Mouse (Mus musculus) heart, embryonic 14.5 days (tissue): ENCODE results near the gene Ecel1. TPM values are rescaled to one million over a fixed set of nuclear protein-coding genes. Genes with fewer than 3 reads are reported as not detected.

Experiments used
- ATAC-seq: fragments of 200-750 bp; cut with Nextera tagmentation; 2 replicates; pipeline ENCODE4 v1.8.0; 2017; ENCODE audit warnings: low read depth, moderate TSS enrichment; ENCODE audit not compliant: insufficient number of reproducible peaks, insufficient read depth, low FRiP score
- H3K27ac ChIP-seq, 2 experiments: fragments of 200-500 bp in 1 of 2; fragments of 300-500 bp in 1 of 2; sonication (generic) in 1 of 2; replicated peaks in 1 of 2; 2 replicates each; pipeline ENCODE4 v1.5.1; 2012 to 2014; ENCODE audit warnings: low read depth in 2 of 2, low read length in 2 of 2, control low read depth in 1 of 2, mild to moderate bottlenecking in 1 of 2, mixed read lengths in 1 of 2; ENCODE audit not compliant: control insufficient read depth in 1 of 2, insufficient read depth in 1 of 2
- H3K27me3 ChIP-seq: fragments of 300-500 bp; sonication (generic); 2 replicates; pipeline ENCODE4 v1.6.1; 2014; ENCODE audit warnings: mild to moderate bottlenecking, low read length, control low read depth; ENCODE audit not compliant: control insufficient read depth, insufficient read depth
- H3K36me3 ChIP-seq: fragments of 300-500 bp; sonication (generic); 2 replicates; pipeline ENCODE4 v1.6.1; 2014; ENCODE audit warnings: mild to moderate bottlenecking, control low read depth, low read length, mixed read lengths; ENCODE audit not compliant: control insufficient read depth, insufficient read depth
- H3K4me1 ChIP-seq, 2 experiments: fragments of 200-500 bp in 1 of 2; fragments of 300-500 bp in 1 of 2; sonication (generic) in 1 of 2; 2 replicates each; pipeline ENCODE4 v1.6.1; 2012 to 2014; ENCODE audit warnings: low read length in 2 of 2, control low read depth in 1 of 2, mixed read lengths in 1 of 2; ENCODE audit not compliant: control insufficient read depth in 2 of 2, insufficient read depth in 2 of 2
- H3K4me2 ChIP-seq: fragments of 300-500 bp; sonication (generic); 2 replicates; pipeline ENCODE4 v1.6.1; 2014; ENCODE audit warnings: mild to moderate bottlenecking, low read length
- H3K4me3 ChIP-seq, 2 experiments: fragments of 200-500 bp in 1 of 2; fragments of 300-500 bp in 1 of 2; sonication (generic) in 1 of 2; 2 replicates each; pipeline ENCODE4 v1.5.1; 2012 to 2014; ENCODE audit warnings: low read length in 2 of 2, mild to moderate bottlenecking in 2 of 2, control low read depth in 1 of 2, low read depth in 1 of 2, moderate library complexity in 1 of 2; ENCODE audit not compliant: control insufficient read depth in 1 of 2, insufficient read depth in 1 of 2
- H3K9ac ChIP-seq: fragments of 300-500 bp; sonication (generic); 2 replicates; pipeline ENCODE4 v1.6.1; 2014; ENCODE audit warnings: mild to moderate bottlenecking, low read length
- H3K9me3 ChIP-seq: fragments of 300-500 bp; sonication (generic); 2 replicates; pipeline ENCODE4 v1.6.1; 2016; ENCODE audit warnings: low read length, control low read depth; ENCODE audit not compliant: control insufficient read depth
- WGBS: fragments of 180-500 bp; shearing (Covaris S2); extraction: QIAGEN DNeasy Blood & Tissue Kit; methylation state at CpG from one replicate; pipeline ENCODE4 v1.1.7; 2014; 5-methylcytosine and 5-hydroxymethylcytosine counted together
- polyA plus RNA-seq: library from polyadenylated mRNA; unstranded; fragments of >200 nt; fragmentation: Nextera tagmentation; extraction: Ambion mirVana; gene quantifications from 2 replicates; pipeline ENCODE4 v1.2.1, GENCODE M21; 2014

The Ecel1 gene
- polyA plus RNA-seq, 1 experiment from 2014 or later, result 1.7 TPM

- no peak overlapping the region for H3K4me2 ChIP-seq
- H3K27me3 ChIP-seq, result no peaks in the 10 kb centered on the region
- no peaks in the 10 kb centered on the region for H3K36me3 ChIP-seq
- no peak overlapping the region for H3K4me3 ChIP-seq
- 56% methylated on average over 12 of the region's 12 CpGs for WGBS
- H3K27ac ChIP-seq, result peak overlapping the region; percentile 21 to 41; a peak in 2 of 4 replicates
- H3K9me3 ChIP-seq, result no peaks in the 10 kb centered on the region
- ATAC-seq, result peak; percentile 27; the same call in 1 of the 2 replicates
- peaks cover 8 to 12% of the 10 kb centered on the region in 2 experiments; a peak in 3 of 4 replicates for H3K4me1 ChIP-seq
- H3K9ac ChIP-seq, result no peak overlapping the region
Measured at GRCm38 (mm10) chr1:87198119-87199065, 42.1 kb upstream of the Ecel1 start.

- 72% methylated on average over 9 of the region's 9 CpGs for WGBS
- ATAC-seq, result no peak
- Histone ChIP-seq H3K9me3 (no peaks in the 10 kb centered on the region), H3K4me3 (no peak overlapping the region), H3K4me1 (peaks cover 8 to 12% of the 10 kb centered on the region in 2 experiments; a peak in 3 of 4 replicates), H3K27me3 (no peaks in the 10 kb centered on the region), H3K36me3 (no peaks in the 10 kb centered on the region), H3K9ac (no peak overlapping the region), H3K27ac (no peak overlapping the region), H3K4me2 (no peak overlapping the region)
Measured at GRCm38 (mm10) chr1:87197296-87197695, 41.0 kb upstream of the Ecel1 start.

GRCm38 (mm10) chr1:87190429-87190828 is 34.1 kb upstream of the Ecel1 start, which contains the start of gene Chrnd:
Gene Chrnd, plus strand, starts transcription at chr1:87190607.
- Histone ChIP-seq H3K36me3 (no peaks in the 10 kb centered on the region), H3K4me2 (no peak within 1 kb of the TSS), H3K4me1 (peaks cover 0 to 4% of the 10 kb centered on the region in 2 experiments; a peak in 1 of 4 replicates), H3K9me3 (no peaks in the 10 kb centered on the region), H3K27ac (no peak within 1 kb of the TSS), H3K4me3 (no peak within 1 kb of the TSS), H3K9ac (no peak within 1 kb of the TSS), H3K27me3 (peaks cover 42% of the 10 kb centered on the region)
- no peak for ATAC-seq
- WGBS, result 38% methylated on average over 4 of the region's 4 CpGs

- peak overlapping the region; percentile 56 to 59 for H3K4me3 ChIP-seq
- 0% methylated on average over 15 of the region's 15 CpGs for WGBS
- peaks cover 76% of the 10 kb centered on the region for H3K27me3 ChIP-seq
- no peaks in the 10 kb centered on the region for H3K36me3 ChIP-seq
- no peak overlapping the region for H3K27ac ChIP-seq
- no peak for ATAC-seq
- H3K9me3 ChIP-seq, result no peaks in the 10 kb centered on the region
- H3K9ac ChIP-seq, result peak overlapping the region; percentile 70
- peaks cover 3 to 7% of the 10 kb centered on the region in 2 experiments; a peak in 2 of 4 replicates for H3K4me1 ChIP-seq
- H3K4me2 ChIP-seq, result peak overlapping the region; percentile 98
Measured at GRCm38 (mm10) chr1:87187037-87187355, 30.7 kb upstream of the Ecel1 start.

GRCm38 (mm10) chr1:87186261-87187036 is 30.1 kb upstream of the Ecel1 start:
- Histone ChIP-seq H3K4me2 (peak overlapping the region; percentile 98), H3K9me3 (no peaks in the 10 kb centered on the region), H3K27ac (no peak overlapping the region), H3K4me1 (peaks cover 3 to 7% of the 10 kb centered on the region in 2 experiments; a peak in 2 of 4 replicates), H3K36me3 (no peaks in the 10 kb centered on the region), H3K9ac (peak overlapping the region; percentile 70), H3K27me3 (peaks cover 82% of the 10 kb centered on the region), H3K4me3 (peak overlapping the region; percentile 56 to 59)
- ATAC-seq, result no peak
- WGBS, result 3% methylated on average over 50 of the region's 54 CpGs

GRCm38 (mm10) chr1:87185526-87185925 is 29.2 kb upstream of the Ecel1 start:
- Histone ChIP-seq H3K9ac (no peak overlapping the region), H3K36me3 (no peaks in the 10 kb centered on the region), H3K9me3 (no peaks in the 10 kb centered on the region), H3K27ac (no peak overlapping the region), H3K27me3 (peaks cover 90% of the 10 kb centered on the region), H3K4me1 (peaks cover 3 to 7% of the 10 kb centered on the region in 2 experiments; a peak in 2 of 4 replicates), H3K4me2 (no peak overlapping the region), H3K4me3 (no peak overlapping the region)
- no peak for ATAC-seq
- WGBS, result 20% methylated on average over 13 of the region's 13 CpGs

- Histone ChIP-seq H3K9ac (no peak overlapping the region), H3K36me3 (no peaks in the 10 kb centered on the region), H3K27ac (no peak overlapping the region), H3K4me1 (peaks cover 3 to 7% of the 10 kb centered on the region in 2 experiments; a peak in 2 of 4 replicates), H3K4me3 (no peak overlapping the region), H3K9me3 (no peaks in the 10 kb centered on the region), H3K4me2 (peak overlapping the region; percentile 8), H3K27me3 (peaks cover 94% of the 10 kb centered on the region)
- ATAC-seq, result no peak
- WGBS, result 10% methylated on average over 20 of the region's 20 CpGs
Measured at GRCm38 (mm10) chr1:87184751-87185139, 28.4 kb upstream of the Ecel1 start.
